11 mouse cellular contexts compared by ENCODE assay signal in the genomic region with DNA sequence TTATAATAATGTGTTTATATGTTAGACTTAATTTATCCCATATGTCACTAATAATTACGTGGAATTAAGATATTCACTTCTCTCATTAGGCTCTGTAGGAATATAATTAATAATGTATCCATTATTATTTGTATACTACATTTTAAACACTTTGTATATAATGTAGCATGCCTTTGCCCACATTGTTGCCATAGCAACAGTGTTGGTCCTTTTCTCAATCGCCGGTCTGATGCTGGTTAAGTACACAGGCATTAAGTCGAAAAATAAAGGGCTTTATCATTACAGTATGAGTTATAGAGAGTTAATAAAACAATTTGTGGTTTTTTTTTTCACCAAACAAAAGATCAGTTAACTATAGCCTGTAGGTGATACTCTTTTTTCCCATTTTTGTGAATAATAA.
"Had no signal": no experiment of that assay in that cellular context is flagged by ENCODE, and none has a peak within 500 bp of the region (broad histone marks: within the 10 kb centered on the region; RNA-seq: fewer than 3 reads in every experiment).

No protein-coding gene starts in this region.

- H3K4me3 ChIP-seq: limb, embryonic 15.5 days; liver, embryonic 12.5 days; midbrain, embryonic 12.5 days had no signal

- H3K9ac ChIP-seq: limb, embryonic 15.5 days; liver, embryonic 12.5 days; lung, embryonic 14.5 days; midbrain, embryonic 12.5 days had no signal

- H3K4me1 ChIP-seq: limb, embryonic 15.5 days; midbrain, embryonic 12.5 days had no signal

- DNase-seq: kidney, adult 8-10 months; kidney, postnatal 25 days; layer of hippocampus, adult 9-11 months; layer of hippocampus, postnatal 36 days; lung, embryonic 14.5 days; lung, postnatal 10 days; lung, postnatal 4 days had no signal

- H3K27ac ChIP-seq: limb, embryonic 15.5 days; liver, embryonic 12.5 days; midbrain, embryonic 12.5 days; stomach, postnatal 0 days had no signal

- H3K9me3 ChIP-seq: limb, embryonic 15.5 days; liver, embryonic 12.5 days; midbrain, embryonic 12.5 days had no signal

- H3K27me3 ChIP-seq: limb, embryonic 15.5 days; liver, embryonic 12.5 days; midbrain, embryonic 12.5 days had no signal

- ATAC-seq: liver, embryonic 12.5 days had no signal

- H3K4me2 ChIP-seq: limb, embryonic 15.5 days; liver, embryonic 12.5 days; lung, embryonic 14.5 days; midbrain, embryonic 12.5 days had no signal

- H3K36me3 ChIP-seq: limb, embryonic 15.5 days; liver, embryonic 12.5 days; midbrain, embryonic 12.5 days had no signal
